8 mouse cellular contexts compared by ENCODE assay signal in genomic region chr11:69417449-69418384, GRCm38 (mm10). TPM values are rescaled to one million over a fixed set of nuclear protein-coding genes. Genes with fewer than 3 reads are reported as not detected.
DNase-seq lines count a peak whose midpoint lies in the region; ATAC-seq lines count a peak whose summit lies in the region.

No protein-coding gene starts in this region.

- no peaks in the 10 kb centered on the region for H3K9me3 ChIP-seq in megakaryocyte, embryonic 14.5 days

- intact Hi-C loops in gastrocnemius, postnatal 14 days (cut with DNase I; ENCODE audit: low total_unique reads) = no loop called here
- intact Hi-C loops in left cerebral cortex, postnatal 10 days (cut with DNase I) = loop anchor here (10.0 kb wide), 1 partner anchor 323 kb away; the partner anchor contains the start of gene Per1

- H3K36me3 ChIP-seq in megakaryocyte, embryonic 14.5 days (replicated peaks; ENCODE audit: low read length) = peaks cover 18% of the 10 kb centered on the region

- peak; percentile 97 to 99 for DNase-seq in adrenal gland, adult (ENCODE audit: inconsistent age in 2 of 2, low spot score in 1 of 2)
- peak; percentile 98 for DNase-seq in embryo, embryonic 10.5 days (ENCODE audit: low spot score)
- DNase-seq in gastrocnemius, postnatal 14 days = peak; percentile 97
- DNase-seq in left cerebral cortex, postnatal 10 days (ENCODE audit: extremely low spot score in 1 of 2, low spot score in 2 of 2) = peak; percentile 93 to 98
- DNase-seq in right cerebral cortex, adult 2 months (ENCODE audit: low spot score in 2 of 2) = peak; percentile 85 to 86
- DNase-seq in urinary bladder, postnatal 36 days (ENCODE audit: low spot score in 2 of 2) = peak; percentile 88 to 94

- peak overlapping the region; percentile 95 for H3K4me3 ChIP-seq in megakaryocyte, embryonic 14.5 days (replicated peaks)

- ATAC-seq in inflammation-experienced regulatory T-cells, adult 6 months = peak; percentile 35

- peaks cover 82% of the 10 kb centered on the region for H3K4me1 ChIP-seq in megakaryocyte, embryonic 14.5 days

- peaks cover 22% of the 10 kb centered on the region for H3K27me3 ChIP-seq in megakaryocyte, embryonic 14.5 days (replicated peaks)

RNA-seq across cellular contexts. Expression of gene Kdm6b, which starts 4.2 kb away (rescaled TPM):
- 10 to 100 TPM; 30.3 to 31.4 TPM for total RNA-seq in gastrocnemius, postnatal 14 days (2021)
- 10 to 100 TPM; 20.7 to 39.7 (median 35.5) TPM for polyA plus RNA-seq in inflammation-experienced regulatory T-cells, adult 6 months (2017; shearing (Covaris generic))
- total RNA-seq in left cerebral cortex, postnatal 10 days (2021) = 10 to 100 TPM; 42.7 to 43.9 TPM
- 44.5 and 45.4 TPM in 2 replicates for polyA plus RNA-seq in megakaryocyte, embryonic 14.5 days (2012; ENCODE audit: insufficient read depth, low replicate concordance)

RNA-seq across cellular contexts. Expression of gene Tmem88, which starts 19.7 kb away (rescaled TPM):
- 10 to 100 TPM; 12.8 to 15.2 TPM for total RNA-seq in gastrocnemius, postnatal 14 days (2021)
- polyA plus RNA-seq in inflammation-experienced regulatory T-cells, adult 6 months (2017; shearing (Covaris generic)) = 1 to 10 TPM in 1 of 3 experiments, under 1 TPM in 2; 0.40 to 1.0 (median 0.74) TPM
- total RNA-seq in left cerebral cortex, postnatal 10 days (2021) = 1 to 10 TPM; 2.8 to 3.0 TPM
- 0.35 TPM in 1 of 2 replicates, not detected in the other for polyA plus RNA-seq in megakaryocyte, embryonic 14.5 days (2012; ENCODE audit: insufficient read depth, low replicate concordance)

RNA-seq across cellular contexts. Expression of gene Cyb5d1, which starts 22.3 kb away (rescaled TPM):
- total RNA-seq in gastrocnemius, postnatal 14 days (2021) = 10 to 100 TPM; 19.0 to 20.7 TPM
- 10 to 100 TPM; 13.9 to 20.0 (median 18.4) TPM for polyA plus RNA-seq in inflammation-experienced regulatory T-cells, adult 6 months (2017; shearing (Covaris generic))
- total RNA-seq in left cerebral cortex, postnatal 10 days (2021) = 10 to 100 TPM; 37.9 to 39.8 TPM
- polyA plus RNA-seq in megakaryocyte, embryonic 14.5 days (2012; ENCODE audit: insufficient read depth, low replicate concordance) = 0.25 and 2.4 TPM in 2 replicates

RNA-seq across cellular contexts. Expression of gene Naa38, which starts 22.4 kb away (rescaled TPM):
- 10 to 100 TPM; 79.5 to 87.9 TPM for total RNA-seq in gastrocnemius, postnatal 14 days (2021)
- 100 to 1,000 TPM; 108 to 130 (median 112) TPM for polyA plus RNA-seq in inflammation-experienced regulatory T-cells, adult 6 months (2017; shearing (Covaris generic))
- total RNA-seq in left cerebral cortex, postnatal 10 days (2021) = 10 to 100 TPM; 84.2 to 85.7 TPM
- 33.8 and 159 TPM in 2 replicates for polyA plus RNA-seq in megakaryocyte, embryonic 14.5 days (2012; ENCODE audit: insufficient read depth, low replicate concordance)

RNA-seq across cellular contexts. Expression of gene Chd3, which starts 48.5 kb away (rescaled TPM):
- total RNA-seq in gastrocnemius, postnatal 14 days (2021) = 10 to 100 TPM; 25.5 to 28.7 TPM
- 10 to 100 TPM; 30.0 to 68.3 (median 60.9) TPM for polyA plus RNA-seq in inflammation-experienced regulatory T-cells, adult 6 months (2017; shearing (Covaris generic))
- total RNA-seq in left cerebral cortex, postnatal 10 days (2021) = 100 to 1,000 TPM; 525 to 527 TPM
- polyA plus RNA-seq in megakaryocyte, embryonic 14.5 days (2012; ENCODE audit: insufficient read depth, low replicate concordance) = 14.5 and 29.7 TPM in 2 replicates

Comparison
In these comparisons a context has a peak if more than half of its experiments do, and no peak if none do; other contexts are left out.
1. Peak in every context shown above with its lines: DNase-seq, ATAC-seq and H3K4me3 ChIP-seq.